Mouse (Mus musculus): ENCODE measurements at regions not wholly inside any gene's neighbourhood (a gene's known extent, or its start where the extent isn't known, plus 50 kb on each side); places are given as distances from the start of the nearest gene placed in this dataset.

GRCm38 (mm10) chr8:34590976-34591749 is 479.6 kb upstream of the Gm10131 start:
- intact Hi-C loops (cut with DNase I): no loop called here
- DNase-seq (ENCODE audit: low spot score): no peak

- intact Hi-C loops (cut with DNase I): no loop called here
These were observed 466.5 kb upstream of the Gm10131 start for GRCm38 (mm10) chr8:34578043-34578442.

GRCm38 (mm10) chr8:34574009-34574408 is 462.5 kb upstream of the Gm10131 start:
- intact Hi-C loops (cut with DNase I): no loop called here
- DNase-seq (ENCODE audit: low spot score): no peak

More at GRCm38 (mm10) chr8:34578043-34578442, 466.5 kb upstream of the Gm10131 start:
- DNase-seq (ENCODE audit: low spot score): no peak

- intact Hi-C loops (cut with DNase I): no loop called here
- no peak for DNase-seq (ENCODE audit: low spot score)
These were observed 461.7 kb upstream of the Gm10131 start for GRCm38 (mm10) chr8:34573007-34573881.

- intact Hi-C loops (cut with DNase I): no loop called here
- no peak for DNase-seq (ENCODE audit: low spot score)
These were observed 460.2 kb upstream of the Gm10131 start for GRCm38 (mm10) chr8:34571736-34572135.

- DNase-seq (ENCODE audit: low spot score): no peak
- intact Hi-C loops (cut with DNase I): no loop called here
These were observed 450.7 kb upstream of the Gm10131 start for GRCm38 (mm10) chr8:34562278-34562677.

GRCm38 (mm10) chr8:34549786-34550185 is 438.2 kb upstream of the Gm10131 start:
- intact Hi-C loops (cut with DNase I): no loop called here

GRCm38 (mm10) chr8:34546815-34547214 is 435.3 kb upstream of the Gm10131 start:
- intact Hi-C loops (cut with DNase I): no loop called here

More at GRCm38 (mm10) chr8:34549786-34550185, 438.2 kb upstream of the Gm10131 start:
- DNase-seq (ENCODE audit: low spot score): no peak

GRCm38 (mm10) chr8:34542361-34543038 is 431.0 kb upstream of the Gm10131 start:
- intact Hi-C loops (cut with DNase I): no loop called here
- no peak for DNase-seq (ENCODE audit: low spot score)

More at GRCm38 (mm10) chr8:34546815-34547214, 435.3 kb upstream of the Gm10131 start:
- no peak for DNase-seq (ENCODE audit: low spot score)

GRCm38 (mm10) chr8:34539232-34539631 is 427.7 kb upstream of the Gm10131 start:
- DNase-seq (ENCODE audit: low spot score): no peak

GRCm38 (mm10) chr8:34535434-34535833 is 423.9 kb upstream of the Gm10131 start:
- no peak for DNase-seq (ENCODE audit: low spot score)
- intact Hi-C loops (cut with DNase I): no loop called here

More at GRCm38 (mm10) chr8:34539232-34539631, 427.7 kb upstream of the Gm10131 start:
- intact Hi-C loops (cut with DNase I): no loop called here

GRCm38 (mm10) chr8:34533421-34533820 is 421.9 kb upstream of the Gm10131 start:
- intact Hi-C loops (cut with DNase I): no loop called here
- no peak for DNase-seq (ENCODE audit: low spot score)

- DNase-seq (ENCODE audit: low spot score): no peak
- intact Hi-C loops (cut with DNase I): no loop called here
These were observed 419.6 kb upstream of the Gm10131 start for GRCm38 (mm10) chr8:34530896-34531679.

GRCm38 (mm10) chr8:34530046-34530445 is 418.5 kb upstream of the Gm10131 start:
- no peak for DNase-seq (ENCODE audit: low spot score)
- intact Hi-C loops (cut with DNase I): no loop called here

- no peak for DNase-seq (ENCODE audit: low spot score)
- intact Hi-C loops (cut with DNase I): no loop called here
These were observed 417.9 kb upstream of the Gm10131 start for GRCm38 (mm10) chr8:34529452-34529851.

- no peak for DNase-seq (ENCODE audit: low spot score)
- intact Hi-C loops (cut with DNase I): no loop called here
These were observed 416.7 kb upstream of the Gm10131 start for GRCm38 (mm10) chr8:34528213-34528612.

- no peak for DNase-seq (ENCODE audit: low spot score)
- intact Hi-C loops (cut with DNase I): no loop called here
These were observed 413.7 kb upstream of the Gm10131 start for GRCm38 (mm10) chr8:34525231-34525630.

GRCm38 (mm10) chr8:34523849-34524248 is 412.3 kb upstream of the Gm10131 start:
- no peak for DNase-seq (ENCODE audit: low spot score)
- intact Hi-C loops (cut with DNase I): no loop called here

GRCm38 (mm10) chr8:34521316-34521715 is 409.8 kb upstream of the Gm10131 start:
- intact Hi-C loops (cut with DNase I): no loop called here
- DNase-seq (ENCODE audit: low spot score): no peak

- DNase-seq (ENCODE audit: low spot score): no peak
- intact Hi-C loops (cut with DNase I): no loop called here
These were observed 409.1 kb upstream of the Gm10131 start for GRCm38 (mm10) chr8:34520664-34521063.

Data from heart, postnatal 25 days (tissue).